Mouse (Mus musculus) megakaryocyte, embryonic 14.5 days (primary cell): Measurements from ENCODE around the gene Dyrk1a.

ENCODE experiments used
- FLI1 ChIP-seq: IDR thresholded peaks from 2 replicates; pipeline ENCODE4 v1.6.1; 2012; ENCODE audit warnings: low read length, inconsistent platforms, mixed read lengths
- GATA1 ChIP-seq: IDR thresholded peaks from 3 replicates; pipeline ENCODE4 v1.6.1; 2012; ENCODE audit warnings: mixed read lengths, low read length, inconsistent platforms, borderline replicate concordance

DNA sequence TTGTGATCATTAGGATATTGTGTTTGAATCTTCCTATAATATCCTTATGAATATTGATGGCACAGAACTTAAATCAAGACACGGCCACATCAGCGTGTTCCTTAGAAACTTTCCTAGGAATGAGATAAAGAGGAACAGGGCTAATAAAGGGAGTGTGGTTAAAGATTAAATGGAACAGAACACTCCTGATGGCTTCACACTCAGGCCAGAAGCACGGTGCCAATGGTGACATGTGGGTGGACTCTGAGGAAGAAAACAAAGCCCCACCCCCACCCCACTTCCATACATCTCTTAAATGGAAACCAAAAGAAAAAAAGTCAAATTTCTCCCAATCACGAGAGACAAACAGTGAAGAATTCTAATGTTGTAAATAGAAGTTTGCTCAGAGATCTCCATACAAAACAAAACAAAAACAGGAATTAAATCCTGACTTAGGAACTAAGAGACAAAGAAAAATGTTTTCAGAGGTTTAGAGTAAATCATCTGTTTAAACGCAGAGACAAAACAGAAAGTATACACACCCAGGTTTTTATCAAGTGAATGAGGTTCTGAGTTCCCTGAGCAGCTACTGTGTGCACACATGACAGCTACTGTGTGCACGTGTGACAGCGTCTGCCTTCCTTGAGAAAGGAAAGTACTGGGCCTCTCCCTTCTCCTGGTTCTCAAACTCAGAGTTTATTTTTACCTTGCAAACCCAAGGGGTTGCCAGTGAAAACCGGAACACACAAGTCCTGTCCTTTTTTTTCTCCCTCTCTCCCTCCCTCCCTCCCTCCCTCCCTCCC is 23.8 kb upstream of the Dyrk1a start:
- no peak for TF ChIP-seq FLI1
- no peak for TF ChIP-seq GATA1
